Mouse (Mus musculus) cerebellum, postnatal 10 days (tissue): Measurements from ENCODE around the gene 1700010I14Rik.
A peak's percentile ranks its signal among the peaks of the same experiment; 100 is the strongest.

Experiments
- DNase-seq, 2 experiments: peaks; one replicate each; pipeline ENCODE4 v3.0.0; 2021; ENCODE audit warnings: mixed read lengths in 2 of 2

The 1700010I14Rik gene

GRCm38 (mm10) chr17:8988119-8988807 lies at the start of gene 1700010I14Rik:
TSS of gene 1700010I14Rik (plus strand) at chr17:8988333.
- peak; percentile 92 to 96 for DNase-seq

DNA sequence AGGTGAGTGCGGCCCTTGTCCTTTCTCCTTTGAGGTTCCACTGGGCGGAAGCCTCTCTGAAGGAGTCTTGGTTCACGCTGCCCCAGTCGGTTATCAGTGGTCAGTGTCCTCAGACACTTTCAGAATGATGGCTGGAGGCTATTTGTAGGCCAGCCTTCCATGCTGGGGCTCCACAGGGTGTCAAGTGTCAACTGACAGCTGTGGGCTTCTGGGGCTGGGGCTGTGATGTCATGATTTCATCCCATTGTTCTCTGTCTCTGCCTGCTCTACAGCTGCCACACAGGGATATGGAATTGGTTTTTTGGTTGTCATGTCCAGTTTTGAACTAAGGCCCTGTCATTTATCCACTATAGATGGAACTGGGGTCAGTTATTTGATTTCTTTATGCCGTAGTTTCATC lies 36.5 kb upstream of the 1700010I14Rik start:
- no peak for DNase-seq

DNA sequence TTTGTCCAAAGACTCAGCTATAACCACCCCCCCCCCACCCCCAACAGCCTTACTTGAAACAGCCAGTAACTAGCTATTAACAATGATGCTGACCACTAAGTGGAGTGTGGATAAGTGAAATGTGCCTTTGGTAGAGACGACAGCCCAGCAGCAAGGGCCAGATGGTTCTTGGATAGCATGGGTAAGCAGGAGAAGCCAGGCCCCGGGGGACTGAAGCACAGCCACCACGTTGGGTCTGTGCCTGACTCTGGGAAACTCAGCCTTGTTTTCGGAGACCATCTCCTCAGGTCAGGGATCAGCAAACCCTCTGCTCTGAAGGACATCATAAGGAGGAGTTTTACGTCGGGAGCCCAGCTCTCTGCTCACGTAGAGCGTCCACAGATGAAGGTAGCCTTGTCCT lies 35.2 kb upstream of the 1700010I14Rik start:
- peak; percentile 56 to 73 for DNase-seq

- peak; percentile 68 to 69 for DNase-seq
Measured at GRCm38 (mm10) chr17:8958125-8958524, 30.0 kb upstream of the 1700010I14Rik start.

- no peak for DNase-seq
Measured at GRCm38 (mm10) chr17:8960386-8960785, 27.7 kb upstream of the 1700010I14Rik start.

DNA sequence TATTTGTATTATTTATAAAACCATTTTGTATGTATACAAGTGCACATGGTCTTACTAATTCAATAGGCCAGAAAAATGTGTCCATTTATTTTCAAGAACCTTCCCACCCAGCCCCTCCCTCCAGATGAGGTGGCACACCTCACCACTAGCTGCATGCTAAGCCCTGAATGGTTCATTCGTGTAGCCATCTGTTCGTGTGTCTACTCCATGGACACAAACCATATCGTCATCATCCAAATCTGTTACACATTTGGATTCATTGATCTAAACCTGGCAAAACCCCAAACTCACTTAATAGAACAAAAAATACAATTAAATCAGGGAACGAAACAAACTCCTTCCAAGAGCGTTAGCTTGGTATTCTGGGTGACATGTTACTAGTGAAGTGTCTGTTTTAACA lies 27.0 kb upstream of the 1700010I14Rik start:
- DNase-seq: no peak

DNA sequence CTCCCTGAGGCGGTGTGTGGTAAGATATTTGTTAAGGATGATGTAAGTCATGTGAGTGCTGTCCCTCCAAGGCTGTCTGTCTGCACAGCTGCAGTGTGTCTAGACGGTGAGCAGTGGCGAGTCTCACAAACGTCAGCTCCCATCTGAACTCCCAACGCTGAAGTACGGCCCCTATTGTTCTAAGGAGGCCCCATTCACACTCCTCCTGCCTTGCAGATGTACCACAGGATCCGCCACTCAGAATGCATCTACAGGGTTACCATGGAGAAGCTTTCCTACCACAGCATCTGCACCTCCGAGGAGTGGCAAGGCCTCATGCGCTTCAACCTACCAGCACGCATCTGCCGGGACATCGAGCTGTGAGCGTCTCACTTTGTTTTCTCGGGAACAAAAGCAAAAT lies 26.5 kb upstream of the 1700010I14Rik start:
- DNase-seq: no peak

DNA sequence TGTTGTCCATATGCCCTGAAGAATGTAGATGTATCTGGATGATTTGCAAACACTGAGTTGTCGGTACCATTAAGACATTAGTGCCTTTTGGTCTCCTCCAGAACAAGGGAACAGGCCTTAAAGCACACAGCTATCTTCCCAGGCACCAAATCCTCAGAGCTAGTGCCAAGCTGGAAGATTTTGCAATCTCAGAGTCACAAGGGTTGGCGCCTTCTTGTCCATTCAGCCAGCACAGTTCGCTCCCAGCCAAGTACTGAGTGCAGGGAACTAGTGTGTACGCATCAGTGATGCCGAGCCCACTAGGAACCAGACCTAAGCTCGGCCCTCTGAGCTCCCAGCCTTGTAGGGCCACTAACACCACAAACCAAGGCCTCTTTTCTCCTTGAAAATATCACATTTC lies 23.0 kb upstream of the 1700010I14Rik start:
- no peak for DNase-seq

GRCm38 (mm10) chr17:8972152-8972854 lies 15.8 kb upstream of the 1700010I14Rik start:
- DNase-seq: no peak

- peak in 1 of 2 experiments; percentile 27 for DNase-seq
Measured at GRCm38 (mm10) chr17:8973331-8973730, 14.8 kb upstream of the 1700010I14Rik start.

GRCm38 (mm10) chr17:8974423-8974822 lies 13.7 kb upstream of the 1700010I14Rik start:
- peak; percentile 82 to 83 for DNase-seq

- DNase-seq: no peak
Measured at GRCm38 (mm10) chr17:8974823-8975397, 13.2 kb upstream of the 1700010I14Rik start.

DNA sequence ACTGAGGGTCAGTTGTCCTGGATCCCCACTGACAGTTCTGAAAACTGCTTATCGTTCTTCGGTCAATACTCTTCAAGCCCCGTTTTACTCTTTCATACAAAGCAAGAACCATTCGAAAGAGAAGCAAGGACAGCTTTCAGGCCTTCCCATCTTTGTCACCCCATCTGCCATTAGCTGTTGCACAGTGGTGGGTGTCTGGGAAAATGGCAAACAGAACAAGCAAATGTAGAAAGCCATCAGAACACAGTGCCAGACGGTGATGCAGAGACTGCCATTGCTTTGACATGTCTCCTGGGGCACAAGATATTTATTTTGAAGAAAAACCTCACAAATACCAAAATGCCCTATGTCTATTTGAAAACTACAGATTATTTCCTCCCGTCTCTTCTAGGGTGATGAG lies 11.4 kb upstream of the 1700010I14Rik start:
- DNase-seq: no peak

GRCm38 (mm10) chr17:8977271-8977670 lies 10.9 kb upstream of the 1700010I14Rik start:
- no peak for DNase-seq

DNA sequence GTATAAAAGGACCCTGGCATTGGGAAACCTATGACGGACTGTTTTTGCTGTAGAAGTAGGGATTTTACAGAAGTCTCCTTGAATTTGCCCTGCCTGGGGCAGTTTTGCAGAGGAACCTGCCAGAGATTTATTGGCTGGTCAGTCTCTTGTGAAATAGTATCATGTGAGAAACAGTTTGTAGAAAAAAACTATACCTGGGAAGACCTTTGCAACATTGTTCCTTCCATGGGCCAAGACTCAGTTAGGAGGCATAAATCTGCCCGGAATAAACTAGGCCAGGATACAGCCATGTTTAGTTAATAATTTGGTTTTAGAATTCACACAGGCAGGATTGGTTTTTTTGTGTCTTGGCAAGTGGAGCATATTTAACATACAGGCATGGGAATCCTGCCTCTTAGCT lies 4.6 kb upstream of the 1700010I14Rik start:
- no peak for DNase-seq

- peak; percentile 86 to 89 for DNase-seq
Measured at GRCm38 (mm10) chr17:8985714-8986113, 2.4 kb upstream of the 1700010I14Rik start.

- peak; percentile 74 to 75 for DNase-seq
Measured at GRCm38 (mm10) chr17:8986551-8986950, 1.6 kb upstream of the 1700010I14Rik start.

- DNase-seq: peak; percentile 55
Measured at GRCm38 (mm10) chr17:8987369-8987768, 764 bp upstream of the 1700010I14Rik start.

DNA sequence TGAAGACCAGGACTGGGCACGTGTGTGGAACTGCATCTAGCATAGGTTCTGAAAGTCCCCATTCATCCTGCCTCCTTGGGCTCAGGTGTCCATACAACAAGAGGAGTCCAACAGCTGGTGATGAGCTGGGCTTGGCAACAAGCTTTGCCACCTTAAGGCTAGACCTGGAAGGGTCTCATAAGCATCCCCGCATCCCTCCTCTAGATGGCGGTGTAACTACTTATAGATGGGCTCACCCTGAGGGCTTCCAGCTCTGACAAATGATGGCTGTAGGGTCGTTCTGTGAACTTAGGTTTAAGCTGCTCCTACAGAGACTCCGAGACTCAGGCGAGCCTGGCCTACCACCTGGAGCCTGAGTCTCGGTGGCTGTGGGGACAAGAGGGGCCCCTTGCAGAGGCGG lies 3.0 kb downstream of the 1700010I14Rik start:
- peak; percentile 66 to 73 for DNase-seq

DNA sequence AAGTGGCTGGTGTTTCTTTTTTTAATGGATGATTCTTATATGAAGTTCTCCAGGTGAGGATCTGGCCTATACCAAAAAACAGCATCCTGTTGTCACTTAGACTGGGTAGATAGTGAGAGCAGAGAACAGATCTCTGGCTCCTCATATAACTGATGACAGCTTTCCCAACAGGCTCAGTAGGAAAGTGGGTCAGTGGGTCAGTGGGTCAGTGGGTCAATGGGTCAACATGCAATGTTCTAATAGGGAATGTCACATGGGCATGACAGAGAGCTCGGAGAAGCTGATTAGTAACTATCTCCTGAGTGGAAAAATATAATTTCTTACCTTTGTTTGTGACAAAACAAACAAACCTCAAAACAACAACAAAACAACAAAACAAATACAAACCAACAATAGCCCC lies 7.2 kb downstream of the 1700010I14Rik start:
- peak in 1 of 2 experiments; percentile 44 for DNase-seq

DNA sequence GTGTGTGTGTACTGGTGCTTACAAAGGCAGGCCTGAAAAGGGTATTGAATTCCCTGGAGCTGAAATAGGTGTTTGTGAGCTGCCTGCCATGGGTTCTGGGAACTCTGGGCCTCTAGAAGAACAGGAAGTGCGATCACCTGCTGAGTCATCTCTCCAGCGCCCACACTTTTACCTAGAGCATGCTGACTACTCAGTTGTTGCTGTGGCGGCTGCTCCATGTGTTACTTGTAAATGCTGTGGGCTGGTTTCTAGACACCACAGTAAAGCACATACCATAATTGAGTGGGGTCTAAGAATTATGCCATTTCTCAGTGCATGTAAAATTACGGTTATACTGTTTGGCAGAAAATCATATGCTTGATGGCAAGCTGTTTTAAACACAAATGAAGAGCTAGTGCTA lies 14.3 kb downstream of the 1700010I14Rik start:
- no peak for DNase-seq

DNA sequence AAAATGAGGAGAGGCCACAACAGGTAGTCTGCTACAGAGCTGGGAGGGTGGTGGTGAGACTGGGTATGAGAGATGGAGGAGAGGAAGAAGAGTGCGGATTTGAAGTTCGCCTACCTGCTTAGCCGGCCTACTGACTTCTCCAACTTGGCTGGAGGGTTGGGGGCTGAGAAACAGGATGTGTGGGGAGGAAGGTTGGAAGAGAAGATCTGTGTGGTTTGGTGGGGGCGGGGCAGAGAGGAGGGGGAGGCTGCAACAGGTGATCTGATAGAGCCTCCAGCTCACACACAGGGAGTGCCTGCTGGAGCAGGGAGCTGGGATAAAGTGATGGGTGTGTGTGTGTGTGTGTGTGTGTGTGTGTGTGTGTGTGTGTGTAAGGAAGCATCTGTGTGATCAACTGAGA lies 16.4 kb downstream of the 1700010I14Rik start:
- DNase-seq: no peak

- DNase-seq: peak; percentile 72 to 79
Measured at GRCm38 (mm10) chr17:9023198-9023942, 35.2 kb downstream of the 1700010I14Rik start.
